Mouse (Mus musculus) ES-E14 (cell line): Measurements from ENCODE around the gene Akap10.

Experiments used
- CHD2 ChIP-seq: IDR thresholded peaks from 2 replicates; pipeline ENCODE4 v1.6.1; 2014; ENCODE audit warnings: mild to moderate bottlenecking, low read depth, low read length, inconsistent platforms
- MAFK ChIP-seq: IDR thresholded peaks from 2 replicates; pipeline ENCODE4 v1.6.1; 2014; ENCODE audit warnings: mild to moderate bottlenecking, low read depth, low read length, inconsistent platforms; ENCODE audit not compliant: insufficient read depth
- ZC3H11A ChIP-seq: IDR thresholded peaks from 2 replicates; pipeline ENCODE4 v1.6.1; 2012; ENCODE audit warnings: low read depth, mild to moderate bottlenecking, inconsistent platforms, low read length, borderline replicate concordance
- ZNF384 ChIP-seq: IDR thresholded peaks from 2 replicates; pipeline ENCODE4 v1.6.1; 2012; ENCODE audit warnings: low read depth, low read length, inconsistent platforms

DNA sequence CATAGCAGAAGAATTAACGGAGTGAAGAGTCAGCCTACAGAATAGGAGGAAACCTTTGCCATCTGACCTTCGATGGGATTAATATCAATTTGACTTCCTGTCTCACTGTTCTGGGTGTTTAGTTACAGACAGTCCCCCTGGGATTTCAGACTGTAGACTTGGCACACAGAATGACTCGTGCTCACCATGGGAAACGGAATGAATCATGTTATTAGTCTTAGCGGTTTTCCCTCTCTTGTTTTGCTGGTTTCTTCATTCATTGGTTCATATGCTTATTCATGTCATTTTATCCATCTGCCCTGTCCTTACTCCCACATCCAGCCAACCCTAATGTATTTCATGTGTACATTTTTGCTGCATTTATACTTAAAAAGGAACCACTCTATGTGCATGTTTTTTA is 40.8 kb upstream of the Akap10 start:
- TF ChIP-seq ZNF384 = no peak
- no peak for TF ChIP-seq CHD2
- TF ChIP-seq MAFK = no peak
- TF ChIP-seq ZC3H11A = no peak
